Mouse (Mus musculus) embryo, embryonic 9.5 days (tissue): ENCODE measurements at regions not wholly inside any gene's neighbourhood (a gene's known extent, or its start where the extent isn't known, plus 50 kb on each side); places are given as distances from the start of the nearest gene placed in this dataset.

Experiments
- DNase-seq: peaks from one replicate; pipeline ENCODE4 v3.0.0-alpha.2; 2017; ENCODE audit errors: extremely low spot score

GRCm38 (mm10) chr8:30655749-30656241 lies 2772.7 kb upstream of the 5930422O12Rik start:
- no peak for DNase-seq

- DNase-seq: no peak
Observed at GRCm38 (mm10) chr8:30661261-30661660, 2767.2 kb upstream of the 5930422O12Rik start.

- DNase-seq: no peak
Observed at GRCm38 (mm10) chr8:30669451-30669850, 2759.1 kb upstream of the 5930422O12Rik start.

GRCm38 (mm10) chr8:30677423-30677822 lies 2751.1 kb upstream of the 5930422O12Rik start:
- DNase-seq: no peak

GRCm38 (mm10) chr8:30682169-30682568 lies 2746.3 kb upstream of the 5930422O12Rik start:
- DNase-seq: no peak

GRCm38 (mm10) chr8:30686539-30686938 lies 2742.0 kb upstream of the 5930422O12Rik start:
- DNase-seq: no peak

- DNase-seq: no peak
Observed at GRCm38 (mm10) chr8:30694126-30694525, 2734.4 kb upstream of the 5930422O12Rik start.

GRCm38 (mm10) chr8:30716643-30717042 lies 2711.9 kb upstream of the 5930422O12Rik start:
- DNase-seq: no peak

- no peak for DNase-seq
Observed at GRCm38 (mm10) chr8:30730366-30730765, 2698.1 kb upstream of the 5930422O12Rik start.

GRCm38 (mm10) chr8:30732585-30733253 lies 2695.8 kb upstream of the 5930422O12Rik start:
- DNase-seq: peak; percentile 1

GRCm38 (mm10) chr8:30733385-30733784 lies 2695.1 kb upstream of the 5930422O12Rik start:
- DNase-seq: no peak

GRCm38 (mm10) chr8:30735338-30735737 lies 2693.2 kb upstream of the 5930422O12Rik start:
- no peak for DNase-seq

GRCm38 (mm10) chr8:30735740-30736139 lies 2692.8 kb upstream of the 5930422O12Rik start:
- DNase-seq: peak; percentile 1

- no peak for DNase-seq
Observed at GRCm38 (mm10) chr8:30746874-30747273, 2681.6 kb upstream of the 5930422O12Rik start.
